Mouse (Mus musculus) lung, embryonic 14.5 days (tissue): ENCODE results near the gene Efna5. TPM values are rescaled to one million over a fixed set of nuclear protein-coding genes. Genes with fewer than 3 reads are reported as not detected.

Source experiments
- ATAC-seq: fragments of 200-750 bp; cut with Nextera tagmentation; 2 replicates; pipeline ENCODE4 v1.8.0; 2017; ENCODE audit warnings: mild to moderate bottlenecking, moderate TSS enrichment, moderate library complexity; ENCODE audit not compliant: insufficient read depth
- DNase-seq: peaks from one replicate; pipeline ENCODE4 v3.0.0-alpha.2; 2015
- H3K27ac ChIP-seq: fragments of 300-500 bp; sonication (generic); 2 replicates; pipeline ENCODE4 v1.5.1; 2014; ENCODE audit warnings: low read depth, mild to moderate bottlenecking, moderate library complexity
- H3K27me3 ChIP-seq: fragments of 300-500 bp; sonication (generic); 2 replicates; pipeline ENCODE4 v1.6.1; 2014; ENCODE audit warnings: low read length, control low read depth; ENCODE audit not compliant: insufficient read depth
- H3K36me3 ChIP-seq: fragments of 300-500 bp; sonication (generic); 2 replicates; pipeline ENCODE4 v1.6.1; 2014; ENCODE audit warnings: control low read depth; ENCODE audit not compliant: insufficient read depth
- H3K4me1 ChIP-seq: fragments of 300-500 bp; sonication (generic); 2 replicates; pipeline ENCODE4 v1.6.1; 2014; ENCODE audit warnings: antibody characterized with exemption, control low read depth; ENCODE audit not compliant: insufficient read depth
- H3K4me2 ChIP-seq: fragments of 300-500 bp; sonication (generic); 2 replicates; pipeline ENCODE4 v1.6.1; 2014; ENCODE audit warnings: mild to moderate bottlenecking
- H3K4me3 ChIP-seq: fragments of 300-500 bp; sonication (generic); 2 replicates; pipeline ENCODE4 v1.5.1; 2014; ENCODE audit warnings: low read depth, low read length
- H3K9ac ChIP-seq: fragments of 300-500 bp; sonication (generic); 2 replicates; pipeline ENCODE4 v1.6.1; 2014
- H3K9me3 ChIP-seq: fragments of 300-500 bp; sonication (generic); 2 replicates; pipeline ENCODE4 v1.6.1; 2016; ENCODE audit warnings: low read depth, low read length, control low read depth
- CTCF ChIP-seq: IDR thresholded peaks from 2 replicates; pipeline ENCODE4 v1.5.1; 2016; ENCODE audit warnings: antibody characterized with exemption, low read depth
- WGBS: fragments of 180-500 bp; shearing (Covaris S2); extraction: QIAGEN DNeasy Blood & Tissue Kit; methylation state at CpG from one replicate; pipeline ENCODE4 v1.1.7; 2014; 5-methylcytosine and 5-hydroxymethylcytosine counted together
- polyA plus RNA-seq: library from polyadenylated mRNA; unstranded; fragments of >200 nt; fragmentation: Nextera tagmentation; extraction: Ambion mirVana; gene quantifications from 2 replicates; pipeline ENCODE4 v1.2.1, GENCODE M21; 2014

The Efna5 gene
- polyA plus RNA-seq, 1 experiment from 2014 or later: 14.8 TPM

DNA sequence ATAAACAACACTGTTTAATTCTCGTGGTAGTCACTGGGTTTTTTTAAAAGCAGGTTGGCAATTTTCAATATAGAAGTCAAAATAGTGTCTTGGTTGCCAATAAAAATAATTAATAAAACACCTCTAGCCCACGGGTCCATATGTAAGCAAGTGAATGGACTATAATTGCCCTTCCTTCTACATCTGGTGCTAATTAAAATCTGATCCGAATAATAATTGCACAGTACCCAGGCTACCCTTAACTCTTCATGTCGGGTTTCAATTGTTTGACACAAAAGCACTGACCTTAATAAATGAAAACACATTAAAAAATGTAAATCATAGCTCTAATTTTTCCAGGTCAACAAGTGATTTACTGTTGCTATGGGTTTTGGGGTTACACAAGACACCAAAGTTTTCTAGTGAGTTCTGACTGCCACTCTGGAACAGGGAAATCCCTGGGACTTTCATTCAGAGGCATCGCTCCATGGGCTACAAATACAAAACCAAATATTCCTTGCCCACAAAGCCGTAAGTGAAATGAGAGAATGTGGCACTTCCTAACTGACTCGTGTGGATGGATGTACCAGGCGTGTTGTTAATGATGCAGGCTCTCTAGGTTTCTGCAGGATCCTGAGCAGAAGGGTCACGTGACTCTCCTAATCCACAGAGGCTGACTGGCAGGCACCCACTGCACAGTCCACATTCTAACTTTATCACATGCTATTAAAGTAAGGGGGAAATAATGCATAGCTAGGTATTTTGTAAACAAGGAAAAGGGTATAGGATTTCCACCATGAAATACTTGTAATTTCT lies 178.9 kb downstream of the Efna5 start:
- TF ChIP-seq CTCF: no peak
- no peak overlapping the region for H3K4me2 ChIP-seq
- DNase-seq: no peak

DNA sequence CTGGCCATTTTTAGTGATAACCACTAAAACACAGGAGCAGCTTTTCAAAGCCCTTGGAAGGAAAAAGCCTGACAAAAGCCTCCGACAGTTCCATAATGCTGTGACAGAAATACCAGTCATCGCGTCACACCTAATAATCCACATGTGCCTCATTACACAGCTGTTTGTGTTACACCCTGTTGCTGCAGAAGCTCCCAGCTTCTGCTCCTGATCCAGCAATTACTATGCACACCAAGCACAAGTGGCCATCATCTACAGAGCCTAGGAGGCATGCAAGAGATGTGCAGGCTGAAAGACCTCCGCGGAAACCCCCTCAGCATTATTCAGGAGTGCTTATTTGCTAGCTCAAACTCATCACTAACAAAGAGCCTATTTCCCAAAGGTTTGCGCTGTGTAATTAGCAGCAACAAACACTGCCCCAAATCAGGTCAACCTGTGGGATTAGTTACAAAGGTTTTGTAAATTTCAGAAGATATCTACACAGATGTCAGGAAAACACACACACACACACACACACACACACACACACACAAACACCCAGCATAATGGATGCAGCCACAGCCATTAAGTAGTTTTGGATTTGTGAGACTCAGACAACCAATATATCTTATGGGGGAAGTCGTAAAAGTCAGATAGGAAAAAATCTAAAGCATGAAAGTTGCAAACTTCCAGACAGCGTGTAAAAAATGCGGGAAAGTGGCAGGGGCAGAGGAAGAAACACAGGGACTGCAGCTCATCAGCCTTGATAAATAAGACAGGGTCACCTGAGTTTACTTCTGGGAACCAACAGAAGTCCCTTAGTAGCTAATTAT lies 180.1 kb downstream of the Efna5 start:
- Histone ChIP-seq H3K36me3 (no peaks in the 10 kb centered on the region), H3K9ac (no peak overlapping the region), H3K27ac (no peak overlapping the region), H3K4me1 (no peaks in the 10 kb centered on the region), H3K27me3 (no peaks in the 10 kb centered on the region), H3K9me3 (no peaks in the 10 kb centered on the region), H3K4me2 (no peak overlapping the region), H3K4me3 (no peak overlapping the region)
- DNase-seq (peak; percentile 65), ATAC-seq (no peak)
- TF ChIP-seq CTCF: no peak
- 44% methylated on average over 9 of the region's 9 CpGs for WGBS

More for the DNA sequence above, 178.9 kb downstream of the Efna5 start:
- no peaks in the 10 kb centered on the region for H3K9me3 ChIP-seq
- no peak overlapping the region for H3K4me3 ChIP-seq
- no peak overlapping the region for H3K27ac ChIP-seq
- no peaks in the 10 kb centered on the region for H3K36me3 ChIP-seq
- no peak for ATAC-seq
- WGBS: 62% methylated on average over 9 of the region's 9 CpGs
- no peak overlapping the region for H3K9ac ChIP-seq
- no peaks in the 10 kb centered on the region for H3K27me3 ChIP-seq
- no peaks in the 10 kb centered on the region for H3K4me1 ChIP-seq

DNA sequence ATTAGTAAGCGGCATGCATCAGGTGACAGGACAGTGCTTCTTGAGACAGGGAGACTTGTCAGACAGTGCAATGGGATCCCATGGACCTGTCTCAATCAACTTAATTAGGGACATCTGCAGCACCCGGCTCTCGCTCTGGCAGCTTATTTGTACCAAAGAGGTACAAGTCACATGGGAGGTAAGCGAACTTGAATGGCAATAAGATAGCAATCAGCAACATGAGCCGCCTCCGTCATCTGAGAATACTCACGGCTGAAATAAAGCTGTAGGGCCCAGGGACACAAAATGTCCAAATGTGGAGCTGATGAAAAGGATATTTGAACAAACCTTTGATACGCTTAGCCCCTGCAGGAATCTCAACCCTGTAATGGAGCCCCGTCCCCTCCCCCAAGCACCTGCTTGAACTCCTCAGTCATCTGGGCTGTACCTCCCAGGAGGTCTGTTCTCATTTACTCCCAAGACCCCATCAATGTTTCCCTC lies 186.1 kb downstream of the Efna5 start:
- H3K4me1 ChIP-seq: peaks cover 3% of the 10 kb centered on the region; the same call in 1 of the 2 replicates
- H3K9ac ChIP-seq: no peak overlapping the region
- H3K4me2 ChIP-seq: no peak overlapping the region
- H3K27me3 ChIP-seq: no peaks in the 10 kb centered on the region
- no peak for DNase-seq
- TF ChIP-seq CTCF: no peak
- H3K27ac ChIP-seq: no peak overlapping the region
- WGBS: 68% methylated on average over 9 of the region's 9 CpGs
- ATAC-seq: no peak
- no peak overlapping the region for H3K4me3 ChIP-seq
- H3K36me3 ChIP-seq: no peaks in the 10 kb centered on the region
- no peaks in the 10 kb centered on the region for H3K9me3 ChIP-seq

DNA sequence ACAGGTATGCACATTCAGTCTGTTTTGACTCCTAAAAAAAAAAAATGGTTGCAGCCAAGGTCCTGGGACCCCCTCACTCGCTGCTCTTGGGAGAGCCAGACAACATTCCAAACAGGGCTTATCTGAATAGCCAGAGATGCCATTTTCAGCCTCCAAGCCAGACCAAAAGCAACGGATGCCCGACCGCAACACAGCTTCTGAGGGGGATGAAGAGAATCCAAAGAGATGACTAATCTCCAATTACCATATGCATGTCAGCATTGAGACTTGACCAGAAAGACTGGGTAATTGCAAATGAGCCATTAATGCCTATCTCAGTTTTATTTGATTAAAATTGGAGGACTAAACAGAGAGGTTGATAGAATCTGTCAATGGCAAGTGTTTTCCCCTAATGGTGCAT lies 188.9 kb downstream of the Efna5 start:
- no peak for TF ChIP-seq CTCF
- Histone ChIP-seq H3K27me3 (no peaks in the 10 kb centered on the region), H3K9ac (no peak overlapping the region), H3K9me3 (no peaks in the 10 kb centered on the region), H3K36me3 (no peaks in the 10 kb centered on the region), H3K27ac (no peak overlapping the region), H3K4me2 (no peak overlapping the region), H3K4me1 (peaks cover 5% of the 10 kb centered on the region; the same call in 1 of the 2 replicates), H3K4me3 (no peak overlapping the region)
- 54% methylated on average over 4 of the region's 4 CpGs for WGBS
- no peak for DNase-seq
- ATAC-seq: no peak

DNA sequence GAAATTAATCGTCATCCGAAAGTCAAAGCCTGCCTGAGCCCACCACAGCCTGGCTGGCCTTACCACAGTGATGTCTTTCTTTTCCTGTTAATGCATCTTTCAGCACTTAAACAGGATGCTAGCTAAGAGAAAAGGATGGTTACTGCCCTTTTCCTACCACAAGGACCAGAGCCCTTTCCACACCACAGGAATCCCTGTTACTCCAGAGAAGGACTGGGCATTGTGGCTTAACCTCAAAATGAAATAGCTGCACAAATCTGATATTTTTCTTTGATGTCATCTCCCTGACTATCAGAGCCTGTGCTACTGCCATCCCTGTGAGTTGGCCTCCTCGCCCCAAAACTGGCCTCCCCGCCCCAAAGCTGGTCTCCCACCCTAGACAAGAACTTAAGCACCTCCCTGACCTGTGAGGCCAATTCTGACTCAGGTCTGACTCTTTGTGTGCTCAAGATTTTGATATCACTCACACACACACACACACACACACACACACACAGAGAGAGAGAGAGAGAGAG lies 189.9 kb downstream of the Efna5 start:
- H3K4me2 ChIP-seq: no peak overlapping the region
- H3K27me3 ChIP-seq: no peaks in the 10 kb centered on the region
- H3K4me1 ChIP-seq: peaks cover 5% of the 10 kb centered on the region; the same call in 1 of the 2 replicates
- no peaks in the 10 kb centered on the region for H3K36me3 ChIP-seq
- DNase-seq (no peak), ATAC-seq (no peak)
- H3K9me3 ChIP-seq: no peaks in the 10 kb centered on the region
- H3K4me3 ChIP-seq: no peak overlapping the region
- WGBS: 84% methylated on average over 4 of the region's 4 CpGs
- H3K27ac ChIP-seq: no peak overlapping the region
- TF ChIP-seq CTCF: no peak
- no peak overlapping the region for H3K9ac ChIP-seq

DNA sequence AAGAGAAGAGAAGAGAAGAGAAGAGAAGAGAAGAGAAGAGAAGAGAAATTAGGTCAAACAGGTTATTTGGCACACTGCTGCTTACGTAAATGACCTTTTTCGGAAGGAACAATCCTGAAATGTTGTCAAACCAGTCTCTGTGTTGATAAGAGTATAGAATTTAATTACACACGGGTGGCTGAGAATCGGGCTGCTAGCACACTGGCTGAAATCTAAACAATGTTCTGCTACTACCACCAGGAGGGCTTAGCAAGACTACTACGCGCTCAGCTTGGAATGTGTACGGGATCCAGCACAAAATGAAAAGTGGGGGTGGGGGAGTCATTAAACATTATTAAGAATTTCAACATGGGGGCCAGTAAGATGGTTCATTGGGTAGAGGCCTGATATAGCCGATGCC lies 190.9 kb downstream of the Efna5 start:
- no peaks in the 10 kb centered on the region for H3K9me3 ChIP-seq
- H3K4me2 ChIP-seq: no peak overlapping the region
- no peak overlapping the region for H3K27ac ChIP-seq
- peaks cover 5% of the 10 kb centered on the region; the same call in 1 of the 2 replicates for H3K4me1 ChIP-seq
- H3K27me3 ChIP-seq: no peaks in the 10 kb centered on the region
- ATAC-seq (peak; percentile 78), DNase-seq (peak; percentile 69)
- no peak overlapping the region for H3K9ac ChIP-seq
- H3K36me3 ChIP-seq: no peaks in the 10 kb centered on the region
- H3K4me3 ChIP-seq: no peak overlapping the region
- WGBS: 38% methylated on average over 8 of the region's 8 CpGs
- peak; percentile 31 for TF ChIP-seq CTCF

DNA sequence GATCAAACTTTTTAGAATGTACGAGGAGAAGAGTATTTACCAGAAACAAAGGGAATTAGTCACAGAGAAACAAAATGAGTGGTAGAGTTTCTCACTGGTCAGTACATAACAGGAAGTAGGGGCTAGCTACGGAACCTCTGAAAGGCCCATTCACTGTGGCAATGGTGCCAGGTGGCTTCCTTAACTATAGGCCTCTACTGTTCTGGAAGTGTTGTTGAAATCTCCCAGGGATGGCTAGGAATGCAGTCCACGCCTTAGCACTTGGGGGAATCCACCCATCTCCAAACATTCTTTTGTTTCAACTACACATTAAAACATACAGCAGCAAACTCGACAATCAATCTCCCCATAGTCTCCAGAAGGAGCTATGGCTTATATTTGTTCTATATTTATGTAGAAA lies 191.5 kb downstream of the Efna5 start:
- Histone ChIP-seq H3K9me3 (no peaks in the 10 kb centered on the region), H3K4me2 (no peak overlapping the region), H3K4me3 (no peak overlapping the region), H3K27me3 (no peaks in the 10 kb centered on the region), H3K4me1 (peaks cover 5% of the 10 kb centered on the region; the same call in 1 of the 2 replicates), H3K9ac (no peak overlapping the region), H3K27ac (no peak overlapping the region), H3K36me3 (no peaks in the 10 kb centered on the region)
- WGBS: 47% methylated on average over 4 of the region's 4 CpGs
- ATAC-seq: no peak
- no peak for TF ChIP-seq CTCF
- DNase-seq: peak; percentile 20
